Mouse (Mus musculus) liver, embryonic 16.5 days (tissue): Measurements from ENCODE around the gene Tex44. TPM values are rescaled to one million over a fixed set of nuclear protein-coding genes. Genes with fewer than 3 reads are reported as not detected.
"Not testable (repeated sequence)": the region's sequence is repeated elsewhere in the genome, so short reads cannot be mapped to it uniquely, and the experiment has no call there.

ENCODE experiments used
- ATAC-seq: fragments of 200-750 bp; cut with Nextera tagmentation; 2 replicates; pipeline ENCODE4 v1.8.0; 2017; ENCODE audit warnings: low read depth, mild to moderate bottlenecking, moderate number of reproducible peaks, moderate library complexity
- H3K27ac ChIP-seq: fragments of 300-500 bp; sonication (generic); 2 replicates; pipeline ENCODE4 v1.5.1; 2014; ENCODE audit warnings: mild to moderate bottlenecking, low read length
- H3K27me3 ChIP-seq: fragments of 300-500 bp; sonication (generic); 2 replicates; pipeline ENCODE4 v1.6.1; 2014; ENCODE audit warnings: low read depth, low read length, mixed read lengths; ENCODE audit not compliant: control insufficient read depth, insufficient read depth
- H3K36me3 ChIP-seq: fragments of 300-500 bp; sonication (generic); 2 replicates; pipeline ENCODE4 v1.6.1; 2014; ENCODE audit warnings: mild to moderate bottlenecking; ENCODE audit not compliant: control insufficient read depth, insufficient read depth
- H3K4me1 ChIP-seq: fragments of 300-500 bp; sonication (generic); 2 replicates; pipeline ENCODE4 v1.6.1; 2014; ENCODE audit warnings: low read depth, low read length, mixed read lengths; ENCODE audit not compliant: control insufficient read depth
- H3K4me2 ChIP-seq: fragments of 300-500 bp; sonication (generic); 2 replicates; pipeline ENCODE4 v1.6.1; 2014; ENCODE audit warnings: low read depth, low read length, mixed read lengths
- H3K4me3 ChIP-seq: fragments of 300-500 bp; sonication (generic); 2 replicates; pipeline ENCODE4 v1.5.1; 2014; ENCODE audit warnings: low read depth, mild to moderate bottlenecking, low read length
- H3K9ac ChIP-seq: fragments of 300-500 bp; sonication (generic); 2 replicates; pipeline ENCODE4 v1.6.1; 2014; ENCODE audit warnings: low read depth, low read length
- H3K9me3 ChIP-seq: fragments of 300-500 bp; sonication (generic); replicated peaks from 2 replicates; pipeline ENCODE4 v1.6.1; 2016; ENCODE audit warnings: low read length; ENCODE audit not compliant: control insufficient read depth
- WGBS: fragments of 180-500 bp; shearing (Covaris S2); extraction: QIAGEN DNeasy Blood & Tissue Kit; methylation state at CpG from one replicate; pipeline ENCODE4 v1.1.7; 2014; ENCODE audit not compliant: insufficient replicate concordance; 5-methylcytosine and 5-hydroxymethylcytosine counted together
- polyA plus RNA-seq: library from polyadenylated mRNA; unstranded; fragments of >200 nt; fragmentation: Nextera tagmentation; extraction: Ambion mirVana; gene quantifications from 2 replicates; pipeline ENCODE4 v1.2.1, GENCODE M21; 2015

The Tex44 gene
- polyA plus RNA-seq, 1 experiment from 2014 or later: not detected

- peak overlapping the region; percentile 25; the same call in 1 of the 2 replicates for H3K27ac ChIP-seq
- no peak overlapping the region for H3K4me3 ChIP-seq
Measured at GRCm38 (mm10) chr1:86469876-86470275, 43.7 kb downstream of the Tex44 start.

GRCm38 (mm10) chr1:86470519-86471181, 44.5 kb downstream of the Tex44 start:
- WGBS: 42% methylated on average over 12 of the region's 12 CpGs
- no peaks in the 10 kb centered on the region for H3K36me3 ChIP-seq
- peak overlapping the region; percentile 33; the same call in 1 of the 2 replicates for H3K4me2 ChIP-seq
- 0 out of 2 replicates have a peak overlapping the region, but pooled peaks have one; percentile 13 for H3K9ac ChIP-seq
- peak; percentile 60 for ATAC-seq
- H3K4me3 ChIP-seq: no peak overlapping the region
- peaks cover 33% of the 10 kb centered on the region for H3K4me1 ChIP-seq
- peak overlapping the region; percentile 79 for H3K27ac ChIP-seq
- no peaks in the 10 kb centered on the region for H3K9me3 ChIP-seq
- no peaks in the 10 kb centered on the region for H3K27me3 ChIP-seq

More at GRCm38 (mm10) chr1:86469876-86470275, 43.7 kb downstream of the Tex44 start:
- Histone ChIP-seq H3K36me3 (no peaks in the 10 kb centered on the region), H3K4me2 (no peak overlapping the region), H3K4me1 (peaks cover 33% of the 10 kb centered on the region), H3K27me3 (no peaks in the 10 kb centered on the region), H3K9me3 (no peaks in the 10 kb centered on the region), H3K9ac (no peak overlapping the region)
- 83% methylated on average over 4 of the region's 4 CpGs for WGBS
- ATAC-seq: no peak

- not testable (repeated sequence) for H3K36me3 ChIP-seq, ATAC-seq, H3K9me3 ChIP-seq, H3K27me3 ChIP-seq
- peak overlapping the region; percentile 50 for H3K4me3 ChIP-seq
- H3K27ac ChIP-seq: peak overlapping the region; percentile 79
- peak overlapping the region; percentile 77 for H3K4me2 ChIP-seq
- WGBS: 49% methylated on average over 11 of the region's 11 CpGs
- peak overlapping the region; percentile 52; the same call in 1 of the 2 replicates for H3K9ac ChIP-seq
- H3K4me1 ChIP-seq: peaks cover 33% of the 10 kb centered on the region
Measured at GRCm38 (mm10) chr1:86471504-86471961, 45.4 kb downstream of the Tex44 start.

GRCm38 (mm10) chr1:86472197-86472952, 46.2 kb downstream of the Tex44 start:
- Histone ChIP-seq H3K4me3 (peak overlapping the region; percentile 50), H3K4me1 (peaks cover 35% of the 10 kb centered on the region), H3K27me3 (no peaks in the 10 kb centered on the region), H3K9me3 (no peaks in the 10 kb centered on the region), H3K9ac (peak overlapping the region; percentile 52), H3K36me3 (no peaks in the 10 kb centered on the region), H3K4me2 (peak overlapping the region; percentile 77), H3K27ac (peak overlapping the region; percentile 74)
- WGBS: 6% methylated on average over 31 of the region's 31 CpGs
- ATAC-seq: peak; percentile 84

DNA sequence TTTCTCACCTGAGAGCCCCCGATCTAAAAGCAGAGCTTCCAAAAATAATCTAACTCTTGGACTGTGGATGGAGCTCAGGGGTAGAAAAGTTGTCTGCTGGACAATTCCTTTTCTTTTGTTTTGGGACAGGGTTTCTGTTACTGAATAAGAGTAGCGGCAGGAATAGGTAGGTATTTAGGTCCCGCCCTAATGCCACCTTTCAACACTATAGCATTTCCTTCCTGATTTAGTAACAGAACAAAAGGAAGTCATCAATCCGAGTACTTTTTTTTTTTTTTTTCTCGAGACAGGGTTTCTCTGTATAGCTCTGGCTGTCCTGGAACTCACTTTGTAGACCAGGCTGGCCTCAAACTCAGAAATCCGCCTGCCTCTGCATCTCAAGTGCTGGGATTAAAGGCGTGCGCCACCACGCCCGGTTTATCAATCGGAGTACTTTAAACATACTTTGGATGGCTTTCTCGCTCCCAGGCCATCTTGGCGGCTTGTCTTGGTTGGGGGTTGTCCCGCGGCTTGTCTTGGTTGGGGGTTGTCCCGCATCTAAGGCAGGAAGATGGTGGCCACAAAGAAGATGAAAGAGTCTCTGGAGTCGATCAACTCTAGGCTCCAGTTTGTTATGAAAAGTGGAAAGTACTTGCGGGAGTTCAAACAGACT, 47.1 kb downstream of the Tex44 start:
- 74% methylated on average over 18 of the region's 18 CpGs for WGBS
- peak overlapping the region; percentile 74 for H3K27ac ChIP-seq
- no peak overlapping the region for H3K4me3 ChIP-seq
- peaks cover 42% of the 10 kb centered on the region for H3K4me1 ChIP-seq
- peak overlapping the region; percentile 77; the same call in 1 of the 2 replicates for H3K4me2 ChIP-seq
- no peak overlapping the region for H3K9ac ChIP-seq
- ATAC-seq: no peak
- no peaks in the 10 kb centered on the region for H3K9me3 ChIP-seq
- no peaks in the 10 kb centered on the region for H3K36me3 ChIP-seq
- no peaks in the 10 kb centered on the region for H3K27me3 ChIP-seq

Other genes starting within 250 kb of the Tex44 start
- gene B3gnt7, start 123.5 kb upstream of the Tex44 start, polyA plus RNA-seq: 0.65 and 0.68 TPM in 2 replicates
- 175 and 188 TPM in 2 replicates for gene Ncl, start 66.9 kb upstream of the Tex44 start, polyA plus RNA-seq
- not detected in 2 replicates for gene Nmur1, start 101 bp upstream of the Tex44 start, polyA plus RNA-seq
- gene Ptma, start 100.4 kb downstream of the Tex44 start, polyA plus RNA-seq: 500 and 746 TPM in 2 replicates
- 20.2 and 21.7 TPM in 2 replicates for gene Pde6d, start 156.3 kb downstream of the Tex44 start, polyA plus RNA-seq
- 11.6 and 11.8 TPM in 2 replicates for gene Cops7b, start 156.6 kb downstream of the Tex44 start, polyA plus RNA-seq
- not detected in 2 replicates for gene Nppc, start 244.2 kb downstream of the Tex44 start, polyA plus RNA-seq